Mouse (Mus musculus) testis, adult 10 weeks (tissue): ENCODE results near the gene Xpnpep3. TPM values are rescaled to one million over a fixed set of nuclear protein-coding genes. Genes with fewer than 3 reads are reported as not detected.

Experiments used
- polyA plus RNA-seq: library from polyadenylated mRNA; stranded (reverse); fragments of 350-450 nt; fragmentation: Illumina TruSeq; extraction: RNeasy Lipid Tissue Mini Kit (QIAGEN cat#74804); gene quantifications from one replicate; pipeline ENCODE4 v1.2.3, GENCODE M21; 2014; ENCODE audit warnings: low read depth, low replicate concordance

Gene Xpnpep3
- 14.8 TPM for polyA plus RNA-seq

DNA sequence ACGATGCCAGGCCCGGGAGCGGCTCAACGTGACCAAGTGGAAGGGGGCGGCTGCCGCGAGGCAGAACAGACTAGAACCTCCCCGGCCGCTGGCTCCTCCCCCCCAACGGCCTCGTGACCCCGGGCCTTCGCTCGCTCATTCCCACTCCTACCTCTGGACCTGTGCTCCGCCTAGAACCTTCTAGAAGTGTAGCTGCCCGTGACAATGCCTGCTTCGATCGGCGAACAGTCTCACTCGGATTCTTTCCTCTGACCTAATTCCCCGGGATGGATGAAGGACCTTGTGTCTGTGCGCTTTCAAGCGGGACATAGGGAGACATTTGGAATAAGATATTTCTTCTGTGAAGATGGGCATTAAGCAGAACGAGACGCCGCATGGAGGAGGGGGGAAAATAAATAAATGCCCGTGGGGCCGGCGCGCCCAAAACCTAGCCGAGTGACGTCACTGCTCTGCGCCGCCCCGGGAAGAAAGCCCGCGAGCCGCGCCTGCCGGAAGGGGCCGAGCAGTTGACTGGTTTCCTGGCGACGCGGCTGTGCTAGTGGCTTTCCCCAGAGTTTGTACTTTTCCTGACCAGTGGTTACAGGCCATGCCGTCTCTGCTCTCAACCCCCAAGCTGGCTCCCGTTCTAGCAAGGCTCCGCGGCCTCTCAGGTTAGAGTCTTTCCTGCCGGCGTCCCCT is at the start of gene Xpnpep3, which contains the start of gene St13:
Gene Xpnpep3, plus strand, starts transcription at position 501 of the 678 bp plus-strand sequence.
Gene St13, minus strand, starts transcription at position 440 of the 678 bp plus-strand sequence.

DNA sequence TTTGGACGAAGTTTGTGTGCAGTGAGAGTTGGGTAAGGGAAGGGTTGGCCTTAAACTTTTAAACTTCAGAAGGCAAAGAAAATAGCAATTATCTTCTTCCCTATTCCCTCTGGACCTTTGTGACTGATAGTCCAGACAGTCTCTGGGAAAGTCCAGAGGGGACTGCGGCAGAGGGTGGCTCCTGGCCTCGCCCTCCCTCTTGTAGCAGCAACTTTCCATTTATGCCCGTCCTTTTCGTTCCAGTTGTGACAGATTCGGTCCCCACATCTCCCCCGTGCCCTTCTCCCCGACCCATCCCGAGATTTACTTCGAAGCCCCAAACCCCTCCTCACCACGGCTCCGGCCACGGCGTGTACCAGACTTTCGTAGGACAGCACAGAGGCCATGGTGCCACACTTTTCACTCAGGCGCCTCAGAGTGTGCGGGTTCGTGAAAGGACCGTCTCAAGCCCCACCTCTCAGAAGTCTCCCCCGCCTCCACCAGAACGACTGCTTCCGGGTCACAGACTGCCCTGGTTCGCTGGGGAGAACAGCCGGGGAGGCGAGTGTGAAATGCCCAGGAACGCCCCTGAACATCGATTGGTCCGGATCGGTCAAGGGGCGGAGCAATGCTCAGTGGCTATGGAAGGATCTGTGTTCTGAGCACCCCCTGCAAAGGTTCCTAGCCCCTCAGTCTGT is 39.5 kb upstream of the Xpnpep3 start, which contains the start of gene Slc25a17:
Gene Slc25a17, minus strand, starts transcription at position 468 of the 677 bp plus-strand sequence.

DNA sequence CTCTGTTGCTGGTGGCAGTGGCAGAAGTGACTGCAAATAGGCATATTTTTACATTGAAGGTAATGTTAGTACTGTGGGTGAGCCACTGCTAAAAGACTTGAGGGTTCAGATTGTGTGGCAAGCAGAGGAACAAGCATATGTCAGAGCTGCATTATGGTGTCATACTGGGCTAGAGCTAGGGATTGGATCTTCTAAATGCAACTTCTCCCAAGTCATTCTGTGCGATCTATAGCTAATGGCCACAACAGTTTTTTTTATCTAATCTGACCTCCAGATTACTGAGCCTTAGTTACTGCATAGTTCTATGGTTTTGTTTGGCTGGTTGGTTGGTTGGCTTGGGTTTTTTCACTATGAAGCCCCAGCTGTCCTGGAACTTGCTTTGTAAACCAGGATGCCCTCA is 8.3 kb downstream of the Xpnpep3 start, which contains the start of gene Dnajb7:
Gene Dnajb7, minus strand, starts transcription at position 101 of the 400 bp plus-strand sequence.

DNA sequence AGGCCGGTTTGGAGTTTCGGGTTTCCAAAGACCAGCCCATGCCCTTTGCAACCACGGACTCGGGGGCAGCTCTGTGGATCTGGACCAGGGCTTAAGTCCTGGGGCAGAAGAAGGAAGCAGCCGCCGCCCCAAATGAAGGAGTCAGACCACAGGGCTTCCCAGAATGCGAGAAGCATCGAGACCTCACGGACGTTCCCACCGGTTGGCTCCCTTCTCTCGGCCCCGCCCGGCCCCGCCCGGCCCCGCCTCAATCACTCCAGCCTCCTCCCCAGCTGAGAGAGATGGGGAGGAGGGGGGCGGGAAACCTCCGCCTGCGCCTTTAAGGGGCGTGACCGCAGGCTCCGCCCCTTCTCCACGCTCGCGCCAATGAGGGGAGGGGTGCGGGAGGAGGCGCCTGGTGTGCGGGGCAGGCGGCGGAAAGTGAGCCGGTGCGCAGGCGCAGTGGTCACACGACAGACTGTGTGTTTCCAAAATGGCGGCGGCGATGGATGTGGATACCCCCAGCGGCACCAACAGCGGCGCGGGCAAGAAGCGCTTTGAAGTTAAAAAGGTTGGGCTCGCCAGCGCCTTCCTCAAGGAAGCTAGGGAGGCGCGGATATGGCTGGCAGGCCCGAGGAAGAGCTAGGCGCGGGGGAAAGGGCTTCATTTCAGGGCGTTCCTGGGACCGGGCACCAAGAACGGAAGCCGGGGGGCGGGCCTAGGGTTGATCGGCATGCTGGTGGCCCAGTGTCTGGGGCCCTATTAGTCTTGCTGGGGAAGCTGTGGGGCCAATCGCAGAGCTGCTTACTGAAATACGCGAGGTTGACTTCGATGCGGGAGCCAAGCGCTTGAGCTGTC is 66.2 kb downstream of the Xpnpep3 start, which contains the start of gene Rbx1:
Gene Rbx1, plus strand, starts transcription at position 396 of the 837 bp plus-strand sequence.

Other genes starting within 250 kb of the Xpnpep3 start
- 2.2 TPM for gene Mrtfa, start 209.4 kb upstream of the Xpnpep3 start, polyA plus RNA-seq
- gene Mchr1, start 164.6 kb upstream of the Xpnpep3 start, polyA plus RNA-seq, result not detected
- gene Slc25a17, start 39.3 kb upstream of the Xpnpep3 start, polyA plus RNA-seq, result 19.5 TPM
- 554 TPM for gene St13, start 61 bp upstream of the Xpnpep3 start, polyA plus RNA-seq
- 474 TPM for gene Dnajb7, start 8.2 kb downstream of the Xpnpep3 start, polyA plus RNA-seq
- gene Rbx1, start 66.2 kb downstream of the Xpnpep3 start, polyA plus RNA-seq, result 53.6 TPM
- gene Ep300, start 185.2 kb downstream of the Xpnpep3 start, polyA plus RNA-seq, result 54.9 TPM